Mouse (Mus musculus) hematopoietic multipotent progenitor cell, adult 10-12 weeks (in vitro differentiated cells): ENCODE data around the gene Gm36028. TPM values are rescaled to one million over a fixed set of nuclear protein-coding genes. Genes with fewer than 3 reads are reported as not detected.

Experiments
- polyA plus RNA-seq: library from polyadenylated mRNA; stranded (reverse); fragments of >175 nt; gene quantifications from 2 replicates; pipeline ENCODE4 v1.2.3, GENCODE M21; 2012; ENCODE audit warnings: low replicate concordance

Gene Gm36028
- polyA plus RNA-seq, result not detected in 2 replicates

DNA sequence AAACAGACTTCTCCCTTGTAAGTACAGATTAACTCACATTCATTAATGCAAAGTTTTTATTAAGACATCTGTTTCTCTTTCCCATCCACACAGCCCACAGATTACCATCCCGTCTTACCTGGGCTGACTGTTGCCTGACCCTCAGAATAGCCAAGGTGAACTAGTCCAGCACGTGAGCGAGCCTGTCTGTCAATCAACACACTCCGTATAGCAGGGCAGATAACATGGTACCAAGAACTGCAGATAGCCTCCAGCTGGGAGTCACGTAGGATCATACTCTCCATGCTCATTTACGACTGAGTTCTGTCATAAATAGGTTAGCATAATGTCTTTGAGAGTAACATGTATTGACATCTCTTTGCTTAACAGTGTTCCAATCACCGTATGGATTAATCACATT lies at the start of gene Gm36028:
Gene Gm36028, minus strand, starts transcription at position 118 of the 400 bp plus-strand sequence.

GRCm38 (mm10) chr16:37867791-37868505 lies 7.0 kb upstream of the Gm36028 start, which contains the start of gene Lrrc58:
Gene Lrrc58 (plus strand): TSS chr16:37868389.

Other genes starting within 250 kb of the Gm36028 start
- gene Ndufb4, start 206.7 kb downstream of the Gm36028 start, polyA plus RNA-seq, result 42.4 and 52.4 TPM in 2 replicates
- gene Fstl1, start 84.3 kb downstream of the Gm36028 start, polyA plus RNA-seq, result 0.10 and 0.27 TPM in 2 replicates
- 4.0 TPM in 2 replicates for gene Lrrc58, start 7.2 kb upstream of the Gm36028 start, polyA plus RNA-seq
- 0.52 and 0.83 TPM in 2 replicates for gene Gpr156, start 55.4 kb upstream of the Gm36028 start, polyA plus RNA-seq
- 13.4 and 26.2 TPM in 2 replicates for gene Gsk3b, start 227.9 kb upstream of the Gm36028 start, polyA plus RNA-seq